Mouse (Mus musculus) intestine, embryonic 16.5 days (tissue): ENCODE measurements at regions not wholly inside any gene's neighbourhood (a gene's known extent, or its start where the extent isn't known, plus 50 kb on each side); places are given as distances from the start of the nearest gene placed in this dataset.

Experiments used
- ATAC-seq: fragments of 200-750 bp; cut with Nextera tagmentation; 2 replicates; pipeline ENCODE4 v1.8.0; 2017; ENCODE audit warnings: moderate TSS enrichment, moderate library complexity
- H3K27ac ChIP-seq: fragments of 300-500 bp; sonication (generic); 2 replicates; pipeline ENCODE4 v1.5.1; 2014; ENCODE audit warnings: mild to moderate bottlenecking, low read length
- H3K27me3 ChIP-seq: fragments of 300-500 bp; sonication (generic); replicated peaks from 2 replicates; pipeline ENCODE4 v1.6.1; 2014; ENCODE audit warnings: low read length, control low read depth, mixed read lengths; ENCODE audit not compliant: control insufficient read depth, insufficient read depth
- H3K36me3 ChIP-seq: fragments of 300-500 bp; sonication (generic); 2 replicates; pipeline ENCODE4 v1.6.1; 2014; ENCODE audit warnings: low read length, control low read depth; ENCODE audit not compliant: control insufficient read depth, insufficient read depth
- H3K4me1 ChIP-seq: fragments of 300-500 bp; sonication (generic); 2 replicates; pipeline ENCODE4 v1.6.1; 2014; ENCODE audit warnings: low read length, control low read depth, mixed read lengths; ENCODE audit not compliant: control insufficient read depth, insufficient read depth
- H3K4me2 ChIP-seq: fragments of 300-500 bp; sonication (generic); 2 replicates; pipeline ENCODE4 v1.6.1; 2014; ENCODE audit warnings: low read depth, low read length, control low read depth
- H3K4me3 ChIP-seq: fragments of 300-500 bp; sonication (generic); 2 replicates; pipeline ENCODE4 v1.5.1; 2014; ENCODE audit warnings: mild to moderate bottlenecking, low read length
- H3K9ac ChIP-seq: fragments of 300-500 bp; sonication (generic); 2 replicates; pipeline ENCODE4 v1.6.1; 2014; ENCODE audit warnings: low read depth, low read length
- H3K9me3 ChIP-seq: fragments of 300-500 bp; sonication (generic); 2 replicates; pipeline ENCODE4 v1.6.1; 2016; ENCODE audit warnings: low read length, control low read depth; ENCODE audit not compliant: control insufficient read depth
- WGBS: fragments of 180-500 bp; shearing (Covaris S2); extraction: QIAGEN DNeasy Blood & Tissue Kit; methylation state at CpG from one replicate; pipeline ENCODE4 v1.1.7; 2014; 5-methylcytosine and 5-hydroxymethylcytosine counted together

- Histone ChIP-seq H3K27me3 (no peaks in the 10 kb centered on the region), H3K36me3 (no peaks in the 10 kb centered on the region), H3K9me3 (no peaks in the 10 kb centered on the region), H3K4me3 (no peak overlapping the region), H3K4me1 (no peaks in the 10 kb centered on the region), H3K27ac (no peak overlapping the region), H3K4me2 (no peak overlapping the region), H3K9ac (no peak overlapping the region)
- ATAC-seq = no peak
Measured at GRCm38 (mm10) chr15:69326537-69326936, 2825.8 kb upstream of the Lrrc6 start.

GRCm38 (mm10) chr15:69303100-69303499, 2802.4 kb upstream of the Lrrc6 start:
- no peak overlapping the region for H3K9ac ChIP-seq
- H3K4me1 ChIP-seq = no peaks in the 10 kb centered on the region
- no peak overlapping the region for H3K4me2 ChIP-seq
- H3K9me3 ChIP-seq = no peaks in the 10 kb centered on the region
- H3K27ac ChIP-seq = no peak overlapping the region
- H3K27me3 ChIP-seq = no peaks in the 10 kb centered on the region
- ATAC-seq = no peak
- 71% methylated on average over 5 of the region's 5 CpGs for WGBS
- H3K4me3 ChIP-seq = no peak overlapping the region
- no peaks in the 10 kb centered on the region for H3K36me3 ChIP-seq

GRCm38 (mm10) chr15:69291273-69291672, 2790.6 kb upstream of the Lrrc6 start:
- Histone ChIP-seq H3K9me3 (no peaks in the 10 kb centered on the region), H3K9ac (no peak overlapping the region), H3K4me1 (no peaks in the 10 kb centered on the region), H3K36me3 (no peaks in the 10 kb centered on the region), H3K4me2 (no peak overlapping the region), H3K27ac (no peak overlapping the region), H3K4me3 (no peak overlapping the region), H3K27me3 (no peaks in the 10 kb centered on the region)
- ATAC-seq = no peak
- 56% methylated on average over 1 of the region's 1 CpGs for WGBS

- no peaks in the 10 kb centered on the region for H3K36me3 ChIP-seq
- no peak overlapping the region for H3K27ac ChIP-seq
- no peak overlapping the region for H3K9ac ChIP-seq
- H3K4me3 ChIP-seq = no peak overlapping the region
- no peak overlapping the region for H3K4me2 ChIP-seq
- no peak for ATAC-seq
- no peaks in the 10 kb centered on the region for H3K4me1 ChIP-seq
- no peaks in the 10 kb centered on the region for H3K9me3 ChIP-seq
- H3K27me3 ChIP-seq = no peaks in the 10 kb centered on the region
Measured at GRCm38 (mm10) chr15:69275546-69276255, 2775.0 kb upstream of the Lrrc6 start.

- Histone ChIP-seq H3K36me3 (no peaks in the 10 kb centered on the region), H3K4me2 (no peak overlapping the region), H3K27me3 (no peaks in the 10 kb centered on the region), H3K27ac (no peak overlapping the region), H3K4me1 (no peaks in the 10 kb centered on the region), H3K9me3 (no peaks in the 10 kb centered on the region), H3K4me3 (no peak overlapping the region), H3K9ac (no peak overlapping the region)
- no peak for ATAC-seq
- WGBS = 64% methylated on average over 8 of the region's 8 CpGs
Measured at GRCm38 (mm10) chr15:69274225-69274766, 2773.6 kb upstream of the Lrrc6 start.

- no peak for ATAC-seq
- no peaks in the 10 kb centered on the region for H3K4me1 ChIP-seq
- H3K36me3 ChIP-seq = no peaks in the 10 kb centered on the region
- no peak overlapping the region for H3K27ac ChIP-seq
- no peak overlapping the region for H3K4me2 ChIP-seq
- WGBS = 84% methylated on average over 1 of the region's 1 CpGs
- no peak overlapping the region for H3K4me3 ChIP-seq
- no peaks in the 10 kb centered on the region for H3K27me3 ChIP-seq
- no peaks in the 10 kb centered on the region for H3K9me3 ChIP-seq
- no peak overlapping the region for H3K9ac ChIP-seq
Measured at GRCm38 (mm10) chr15:69273518-69273917, 2772.8 kb upstream of the Lrrc6 start.

- no peak overlapping the region for H3K9ac ChIP-seq
- H3K4me1 ChIP-seq = no peaks in the 10 kb centered on the region
- H3K4me3 ChIP-seq = no peak overlapping the region
- H3K9me3 ChIP-seq = no peaks in the 10 kb centered on the region
- no peaks in the 10 kb centered on the region for H3K36me3 ChIP-seq
- H3K27ac ChIP-seq = no peak overlapping the region
- WGBS = 84% methylated on average over 1 of the region's 1 CpGs
- no peak for ATAC-seq
- H3K27me3 ChIP-seq = no peaks in the 10 kb centered on the region
- no peak overlapping the region for H3K4me2 ChIP-seq
Measured at GRCm38 (mm10) chr15:69261940-69262339, 2761.2 kb upstream of the Lrrc6 start.

GRCm38 (mm10) chr15:69257161-69257778, 2756.6 kb upstream of the Lrrc6 start:
- no peaks in the 10 kb centered on the region for H3K36me3 ChIP-seq
- no peak for ATAC-seq
- no peak overlapping the region for H3K27ac ChIP-seq
- no peaks in the 10 kb centered on the region for H3K27me3 ChIP-seq
- 60% methylated on average over 3 of the region's 3 CpGs for WGBS
- no peak overlapping the region for H3K4me2 ChIP-seq
- H3K9me3 ChIP-seq = no peaks in the 10 kb centered on the region
- no peak overlapping the region for H3K4me3 ChIP-seq
- H3K9ac ChIP-seq = no peak overlapping the region
- H3K4me1 ChIP-seq = no peaks in the 10 kb centered on the region

- H3K36me3 ChIP-seq = no peaks in the 10 kb centered on the region
- no peak for ATAC-seq
- no peak overlapping the region for H3K4me3 ChIP-seq
- H3K27ac ChIP-seq = no peak overlapping the region
- no peaks in the 10 kb centered on the region for H3K9me3 ChIP-seq
- H3K4me2 ChIP-seq = no peak overlapping the region
- 89% methylated on average over 2 of the region's 2 CpGs for WGBS
- no peaks in the 10 kb centered on the region for H3K27me3 ChIP-seq
- no peak overlapping the region for H3K9ac ChIP-seq
- no peaks in the 10 kb centered on the region for H3K4me1 ChIP-seq
Measured at GRCm38 (mm10) chr15:69253698-69254097, 2753.0 kb upstream of the Lrrc6 start.
